Mouse (Mus musculus) liver, postnatal 0 days (tissue): Measurements from ENCODE around the gene Ints3. TPM values are rescaled to one million over a fixed set of nuclear protein-coding genes. Genes with fewer than 3 reads are reported as not detected.

ENCODE experiments used
- ATAC-seq: fragments of 200-750 bp; cut with Nextera tagmentation; 2 replicates; pipeline ENCODE4 v1.8.0; 2017; ENCODE audit warnings: mild to moderate bottlenecking, moderate library complexity
- DNase-seq: peaks from one replicate; pipeline ENCODE4 v3.0.0-alpha.2; 2016
- H3K27ac ChIP-seq: fragments of 300-500 bp; sonication (generic); 2 replicates; pipeline ENCODE4 v1.5.1; 2014; ENCODE audit warnings: antibody characterized with exemption, moderate library complexity, mild to moderate bottlenecking, low read depth
- H3K27me3 ChIP-seq: fragments of 300-500 bp; sonication (generic); 2 replicates; pipeline ENCODE4 v1.6.1; 2014; ENCODE audit warnings: low read length, control low read depth, mixed read lengths; ENCODE audit not compliant: insufficient read depth
- H3K36me3 ChIP-seq: fragments of 300-500 bp; sonication (generic); replicated peaks from 2 replicates; pipeline ENCODE4 v1.6.1; 2014; ENCODE audit warnings: mild to moderate bottlenecking, control low read depth, low read length, moderate library complexity, mixed read lengths; ENCODE audit not compliant: insufficient read depth
- H3K4me1 ChIP-seq: fragments of 300-500 bp; sonication (generic); 2 replicates; pipeline ENCODE4 v1.6.1; 2014; ENCODE audit warnings: antibody characterized with exemption, mild to moderate bottlenecking, control low read depth; ENCODE audit not compliant: insufficient read depth
- H3K4me2 ChIP-seq: fragments of 300-500 bp; sonication (generic); 2 replicates; pipeline ENCODE4 v1.6.1; 2014; ENCODE audit warnings: low read depth, mild to moderate bottlenecking, low read length, moderate library complexity, mixed read lengths
- H3K4me3 ChIP-seq: fragments of 300-500 bp; sonication (generic); 2 replicates; pipeline ENCODE4 v1.5.1; 2014; ENCODE audit warnings: low read depth, low read length
- H3K9ac ChIP-seq: fragments of 300-500 bp; sonication (generic); replicated peaks from 2 replicates; pipeline ENCODE4 v1.6.1; 2014; ENCODE audit warnings: mild to moderate bottlenecking, moderate library complexity
- H3K9me3 ChIP-seq: fragments of 300-500 bp; sonication (generic); 2 replicates; pipeline ENCODE4 v1.6.1; 2016; ENCODE audit warnings: mild to moderate bottlenecking, control low read depth, low read length, mixed read lengths
- CTCF ChIP-seq: sonication (generic); IDR thresholded peaks from 2 replicates; pipeline ENCODE4 v1.5.1; 2016; ENCODE audit warnings: antibody characterized with exemption, low read depth
- EP300 ChIP-seq: IDR thresholded peaks from 2 replicates; pipeline ENCODE4 v1.6.1; 2016; ENCODE audit warnings: antibody characterized with exemption, low read depth, mild to moderate bottlenecking
- WGBS: fragments of 180-500 bp; shearing (Covaris S2); extraction: QIAGEN DNeasy Blood & Tissue Kit; methylation state at CpG from one replicate; pipeline ENCODE4 v1.1.7; 2014; ENCODE audit not compliant: insufficient replicate concordance; 5-methylcytosine and 5-hydroxymethylcytosine counted together
- polyA plus RNA-seq: library from polyadenylated mRNA; unstranded; fragments of >200 nt; fragmentation: Nextera tagmentation; extraction: Ambion mirVana; gene quantifications from 2 replicates; pipeline ENCODE4 v1.2.1, GENCODE M21; 2015

Gene Ints3
- polyA plus RNA-seq, 1 experiment from 2014 or later, result 4.6 TPM

DNA sequence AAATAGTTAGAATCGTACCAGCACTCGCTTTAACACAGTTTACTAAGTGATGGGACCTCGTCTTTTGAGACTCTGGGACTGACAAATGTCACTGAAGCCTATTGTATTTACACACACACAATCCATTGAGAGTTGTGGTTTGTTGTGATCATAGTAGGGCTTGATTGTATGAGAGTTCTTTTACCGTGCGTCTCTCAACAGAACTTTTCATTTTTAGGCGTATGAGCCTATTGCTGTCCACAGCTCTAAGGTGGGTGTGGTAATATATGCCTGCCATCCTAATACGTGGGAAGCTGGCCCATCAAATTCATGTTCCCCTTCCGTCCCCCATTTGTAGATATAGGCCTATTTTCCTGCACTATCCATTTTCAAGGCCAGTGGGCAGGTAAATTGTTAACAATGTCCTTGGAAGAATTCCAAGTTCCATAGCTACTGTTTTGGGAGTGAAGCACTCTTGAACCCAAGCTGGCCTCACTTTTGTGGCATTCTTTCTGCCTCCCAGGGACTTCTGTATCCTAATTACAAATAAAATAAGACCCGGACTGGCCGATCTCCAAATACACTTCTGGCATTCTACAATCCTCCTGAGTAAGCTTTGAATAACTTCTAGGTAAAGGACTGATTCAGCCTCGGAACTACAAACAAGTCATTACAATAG, 780 bp upstream of the Ints3 start:
- DNase-seq, result no peak

DNA sequence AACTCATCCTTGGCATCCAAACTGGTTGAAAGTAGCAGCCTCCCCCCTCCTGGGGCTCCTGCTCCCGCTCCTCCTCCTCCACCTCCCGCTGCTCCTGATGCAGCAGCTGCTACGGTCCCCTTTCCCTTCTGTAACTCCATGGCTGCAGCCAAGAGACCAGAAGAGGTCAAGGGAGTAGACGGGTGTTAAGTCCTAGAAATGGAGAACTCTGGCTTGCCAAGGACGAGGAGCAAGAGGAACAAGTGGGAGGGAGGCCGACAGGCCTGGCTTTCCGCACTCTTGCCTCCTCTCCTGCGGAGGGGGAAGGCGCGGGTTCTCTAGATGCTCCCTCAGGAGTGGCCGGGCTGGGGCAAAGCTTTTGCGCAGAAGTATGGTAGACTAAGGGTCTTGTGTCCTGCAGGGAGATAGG, 607 bp downstream of the Ints3 start:
- Histone ChIP-seq H3K9ac (peak overlapping the region; percentile 93), H3K4me1 (peaks cover 42% of the 10 kb centered on the region), H3K27me3 (no peaks in the 10 kb centered on the region), H3K27ac (peak overlapping the region; percentile 99), H3K36me3 (no peaks in the 10 kb centered on the region; the same call in 1 of the 2 replicates), H3K4me3 (peak overlapping the region; percentile 86), H3K4me2 (peak overlapping the region; percentile 100), H3K9me3 (no peaks in the 10 kb centered on the region)
- WGBS, result 0% methylated on average over 10 of the region's 12 CpGs
- DNase-seq (no peak), ATAC-seq (peak; percentile 10; the same call in 1 of the 2 replicates)
- TF ChIP-seq EP300 (no peak), CTCF (no peak)

More for the DNA sequence above, 780 bp upstream of the Ints3 start:
- Histone ChIP-seq H3K27me3 (no peaks in the 10 kb centered on the region), H3K9ac (0 out of 2 replicates have a peak overlapping the region, but pooled peaks have one; percentile 39), H3K36me3 (no peaks in the 10 kb centered on the region; the same call in 1 of the 2 replicates), H3K4me3 (peak overlapping the region; percentile 86), H3K4me1 (peaks cover 36% of the 10 kb centered on the region), H3K4me2 (peak overlapping the region; percentile 100), H3K27ac (peak overlapping the region; percentile 99), H3K9me3 (no peaks in the 10 kb centered on the region)
- WGBS, result 49% methylated on average over 11 of the region's 11 CpGs
- TF ChIP-seq EP300, result no peak
- ATAC-seq, result no peak

DNA sequence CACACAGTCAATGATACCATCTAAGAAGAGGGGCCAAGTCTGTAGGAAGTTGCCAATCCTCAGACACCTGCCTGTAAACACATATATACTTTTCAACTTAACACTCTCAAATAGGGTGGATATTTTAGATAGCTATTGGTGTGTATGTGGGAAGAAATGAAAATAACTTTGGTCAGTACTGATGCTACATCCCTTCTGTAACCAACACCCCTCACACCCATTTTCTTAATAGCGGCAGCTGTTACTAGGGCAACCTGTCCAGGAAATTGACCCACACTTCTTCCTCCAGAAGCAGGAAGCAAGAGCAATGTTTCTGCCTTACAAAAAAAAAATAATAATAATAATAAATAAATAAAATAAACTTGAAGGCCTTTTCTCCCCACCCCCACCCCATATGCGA, 1.1 kb downstream of the Ints3 start:
- Histone ChIP-seq H3K9ac (peak overlapping the region; percentile 93), H3K27me3 (no peaks in the 10 kb centered on the region), H3K36me3 (no peaks in the 10 kb centered on the region; the same call in 1 of the 2 replicates), H3K4me2 (peak overlapping the region; percentile 100), H3K27ac (peak overlapping the region; percentile 99; the same call in 1 of the 2 replicates), H3K4me1 (peaks cover 42% of the 10 kb centered on the region), H3K9me3 (no peaks in the 10 kb centered on the region), H3K4me3 (peak overlapping the region; percentile 86)
- ATAC-seq (no peak), DNase-seq (no peak)
- TF ChIP-seq CTCF (no peak), EP300 (no peak)
- 28% methylated on average over 2 of the region's 2 CpGs for WGBS

DNA sequence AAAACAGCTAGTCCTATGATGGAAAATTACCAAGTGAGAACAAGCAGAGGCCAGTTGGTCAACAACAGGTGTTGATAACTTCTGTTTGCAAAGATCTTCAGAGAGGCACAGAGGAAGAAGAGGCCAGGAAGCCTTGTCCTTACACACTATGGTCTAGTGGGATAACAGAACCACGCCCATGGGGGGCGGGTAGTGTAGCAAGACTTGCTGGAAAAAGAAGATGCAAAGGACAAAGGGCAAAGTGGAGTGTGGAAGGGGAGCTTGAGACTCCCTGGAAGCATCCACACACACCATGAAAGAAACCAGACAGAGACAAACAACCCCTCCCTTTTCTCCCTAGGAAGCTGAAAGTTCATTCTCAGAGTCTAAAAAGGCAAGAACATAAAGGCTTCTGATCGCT, 3.8 kb downstream of the Ints3 start:
- Histone ChIP-seq H3K9ac (no peak overlapping the region), H3K36me3 (no peaks in the 10 kb centered on the region; the same call in 1 of the 2 replicates), H3K4me3 (no peak overlapping the region), H3K27me3 (no peaks in the 10 kb centered on the region), H3K9me3 (no peaks in the 10 kb centered on the region), H3K4me1 (peaks cover 46% of the 10 kb centered on the region), H3K27ac (no peak overlapping the region), H3K4me2 (no peak overlapping the region)
- 70% methylated on average over 3 of the region's 3 CpGs for WGBS
- TF ChIP-seq CTCF (no peak), EP300 (no peak)
- DNase-seq, result no peak
- ATAC-seq, result no peak

DNA sequence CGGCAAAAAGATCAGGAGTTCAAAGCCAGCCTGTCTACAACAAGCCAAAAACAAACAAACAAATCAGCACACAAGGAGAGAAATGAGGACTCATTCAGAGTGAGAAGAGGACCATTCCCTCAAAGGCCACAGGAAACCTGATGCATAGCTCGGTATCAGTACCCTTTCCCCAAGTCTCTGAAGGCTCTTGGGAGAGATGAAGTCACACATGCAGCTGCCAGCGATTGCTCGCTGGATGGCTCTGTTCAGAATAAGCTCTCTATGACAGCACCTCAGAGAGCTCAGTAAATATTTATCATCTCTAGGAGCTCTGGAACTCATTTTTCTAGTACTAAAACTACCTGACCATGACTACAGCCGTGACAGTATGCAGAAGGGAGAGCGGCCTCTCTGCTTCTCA, 5.2 kb downstream of the Ints3 start:
- Histone ChIP-seq H3K27ac (no peak overlapping the region), H3K27me3 (no peaks in the 10 kb centered on the region), H3K9ac (no peak overlapping the region), H3K9me3 (no peaks in the 10 kb centered on the region), H3K36me3 (peaks cover 6% of the 10 kb centered on the region), H3K4me1 (peaks cover 42% of the 10 kb centered on the region), H3K4me2 (no peak overlapping the region), H3K4me3 (no peak overlapping the region)
- DNase-seq (no peak), ATAC-seq (no peak)
- TF ChIP-seq CTCF (no peak), EP300 (no peak)
- WGBS, result 79% methylated on average over 6 of the region's 6 CpGs

DNA sequence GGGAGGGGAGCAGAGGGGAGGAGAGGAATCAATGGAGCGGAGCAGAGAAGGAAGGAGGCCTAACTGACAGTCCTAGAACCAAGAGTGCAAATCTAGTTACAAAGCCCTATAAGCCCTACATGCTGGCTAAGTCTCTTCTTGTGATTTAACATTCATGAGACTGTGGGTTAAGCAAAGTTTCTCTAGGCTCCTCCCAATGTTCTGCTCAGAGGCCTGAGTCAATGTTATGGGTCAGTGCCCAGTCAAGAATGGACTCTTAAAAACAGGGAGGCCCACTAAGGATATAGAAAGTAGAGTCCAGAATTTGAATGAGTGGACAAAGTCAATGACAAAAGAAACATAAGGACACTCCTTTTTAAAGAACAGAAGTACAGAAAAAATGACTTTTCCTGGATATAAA, 5.8 kb downstream of the Ints3 start:
- WGBS, result 77% methylated on average over 1 of the region's 1 CpGs

More for the DNA sequence above, 5.8 kb downstream of the Ints3 start:
- no peaks in the 10 kb centered on the region for H3K27me3 ChIP-seq
- H3K9me3 ChIP-seq, result no peaks in the 10 kb centered on the region
- H3K9ac ChIP-seq, result no peak overlapping the region
- no peak for TF ChIP-seq EP300
- H3K27ac ChIP-seq, result no peak overlapping the region
- peaks cover 42% of the 10 kb centered on the region for H3K4me1 ChIP-seq
- no peak overlapping the region for H3K4me2 ChIP-seq
- peaks cover 12% of the 10 kb centered on the region for H3K36me3 ChIP-seq
- no peak for ATAC-seq
- H3K4me3 ChIP-seq, result no peak overlapping the region
- DNase-seq, result no peak
